ENCODE assay signal across 18 mouse cellular contexts in genomic region chr5:32397719-32398118, GRCm38 (mm10).
DNase-seq lines count a peak whose midpoint lies in the region; ATAC-seq and TF ChIP-seq lines count a peak whose summit lies in the region.
"Had no signal": no experiment of that assay in that cellular context is flagged by ENCODE, and none has a peak within 500 bp of the region (broad histone marks: within the 10 kb centered on the region; RNA-seq: fewer than 3 reads in every experiment).

No protein-coding gene starts in this region.

- no peak for TF ChIP-seq EP300 in heart, postnatal 0 days (IDR thresholded peaks at IDR 0.05; ENCODE audit: low read depth)

- peak; percentile 18 for DNase-seq in heart, postnatal 0 days (ENCODE audit: low spot score)
- no peak for DNase-seq in heart, embryonic 10.5 days (ENCODE audit: low spot score)
- peak; percentile 32 for DNase-seq in R1 (ENCODE audit: low read depth, low spot score)
- peak; percentile 39 to 49 for DNase-seq in lung, postnatal 4 days
- no peak for DNase-seq in layer of hippocampus, adult 11-12 months (ENCODE audit: low spot score)
- DNase-seq in frontal cortex, postnatal 10 days (ENCODE audit: low spot score in 2 of 2): no peak
- DNase-seq: cerebellum, postnatal 10 days; left cerebral cortex, postnatal 4 days; thymus, adult 18-20 months had no signal

- no peak for TF ChIP-seq CTCF in heart, postnatal 0 days (IDR thresholded peaks at IDR 0.05; ENCODE audit: low read depth)

- 0 out of 2 replicates have a peak overlapping the region, but pooled peaks have one; percentile 2 for H3K27ac ChIP-seq in heart, postnatal 0 days (ENCODE audit: low read depth)
- H3K27ac ChIP-seq in heart, embryonic 10.5 days: no peak overlapping the region
- peak overlapping the region; percentile 59; the same call in 1 of the 2 replicates for H3K27ac ChIP-seq in intestine, embryonic 16.5 days (ENCODE audit: low read length)
- H3K27ac ChIP-seq: embryonic facial prominence, embryonic 15.5 days; forebrain, embryonic 15.5 days; hindbrain, embryonic 13.5 days; kidney, postnatal 0 days; liver, embryonic 15.5 days; midbrain, embryonic 12.5 days had no signal

- no peak overlapping the region for H3K9ac ChIP-seq in heart, postnatal 0 days (replicated peaks; ENCODE audit: low read depth, low read length)
- no peak overlapping the region for H3K9ac ChIP-seq in intestine, embryonic 16.5 days (ENCODE audit: low read depth, low read length)
- H3K9ac ChIP-seq: embryonic facial prominence, embryonic 15.5 days; forebrain, embryonic 15.5 days; hindbrain, embryonic 13.5 days; liver, embryonic 15.5 days; midbrain, embryonic 12.5 days had no signal

- H3K4me1 ChIP-seq in heart, postnatal 0 days (ENCODE audit: control insufficient read depth, insufficient read depth): peaks cover 24% of the 10 kb centered on the region
- peaks cover 42% of the 10 kb centered on the region for H3K4me1 ChIP-seq in heart, embryonic 10.5 days
- peaks cover 10% of the 10 kb centered on the region for H3K4me1 ChIP-seq in intestine, embryonic 16.5 days (ENCODE audit: control insufficient read depth, insufficient read depth, low read length)
- H3K4me1 ChIP-seq: embryonic facial prominence, embryonic 15.5 days; forebrain, embryonic 15.5 days; hindbrain, embryonic 13.5 days; midbrain, embryonic 12.5 days had no signal

- no peaks in the 10 kb centered on the region for H3K36me3 ChIP-seq in heart, postnatal 0 days (replicated peaks; ENCODE audit: control insufficient read depth, insufficient read depth, low read length)
- no peaks in the 10 kb centered on the region for H3K36me3 ChIP-seq in heart, embryonic 10.5 days
- no peaks in the 10 kb centered on the region for H3K36me3 ChIP-seq in intestine, embryonic 16.5 days (ENCODE audit: control insufficient read depth, insufficient read depth, low read length)
- H3K36me3 ChIP-seq: embryonic facial prominence, embryonic 15.5 days; forebrain, embryonic 15.5 days; hindbrain, embryonic 13.5 days; liver, embryonic 15.5 days; midbrain, embryonic 12.5 days had no signal

- H3K27me3 ChIP-seq in heart, postnatal 0 days (ENCODE audit: control insufficient read depth, insufficient read depth, low read length): no peaks in the 10 kb centered on the region
- no peaks in the 10 kb centered on the region for H3K27me3 ChIP-seq in heart, embryonic 10.5 days (ENCODE audit: insufficient read depth, poor library complexity, severe bottlenecking)
- H3K27me3 ChIP-seq in intestine, embryonic 16.5 days (replicated peaks; ENCODE audit: control insufficient read depth, insufficient read depth, low read length): no peaks in the 10 kb centered on the region
- H3K27me3 ChIP-seq: embryonic facial prominence, embryonic 15.5 days; forebrain, embryonic 15.5 days; hindbrain, embryonic 13.5 days; liver, embryonic 15.5 days; midbrain, embryonic 12.5 days had no signal

- WGBS in heart, postnatal 0 days: 56% methylated on average over 3 of the region's 3 CpGs
- 57% methylated on average over 3 of the region's 3 CpGs for WGBS in heart, embryonic 10.5 days
- WGBS in intestine, embryonic 16.5 days: 67% methylated on average over 3 of the region's 3 CpGs

- ATAC-seq in heart, postnatal 0 days (ENCODE audit: insufficient read depth, low read depth): peak; percentile 21
- ATAC-seq in intestine, embryonic 16.5 days: peak; percentile 51
- ATAC-seq in monocyte, adult 5-6 weeks (replicated peaks; ENCODE audit: insufficient number of reproducible peaks, low FRiP score, low TSS enrichment, poor library complexity, severe bottlenecking): no peak
- ATAC-seq: forebrain, embryonic 15.5 days had no signal

- H3K4me2 ChIP-seq in heart, postnatal 0 days (ENCODE audit: low read depth, low read length): no peak overlapping the region
- H3K4me2 ChIP-seq in intestine, embryonic 16.5 days (ENCODE audit: low read depth, low read length): no peak overlapping the region
- H3K4me2 ChIP-seq: embryonic facial prominence, embryonic 15.5 days; forebrain, embryonic 15.5 days; heart, embryonic 11.5 days; hindbrain, embryonic 13.5 days; liver, embryonic 15.5 days; midbrain, embryonic 12.5 days had no signal

- H3K9me3 ChIP-seq in heart, postnatal 0 days (replicated peaks; ENCODE audit: control insufficient read depth, low read length): no peaks in the 10 kb centered on the region
- H3K9me3 ChIP-seq in heart, embryonic 10.5 days: no peaks in the 10 kb centered on the region
- H3K9me3 ChIP-seq in intestine, embryonic 16.5 days (ENCODE audit: control insufficient read depth, low read length): no peaks in the 10 kb centered on the region
- H3K9me3 ChIP-seq: embryonic facial prominence, embryonic 15.5 days; forebrain, embryonic 15.5 days; hindbrain, embryonic 13.5 days; liver, embryonic 15.5 days; midbrain, embryonic 12.5 days had no signal

- H3K4me3 ChIP-seq in heart, postnatal 0 days (ENCODE audit: low read depth, low read length): no peak overlapping the region
- no peak overlapping the region for H3K4me3 ChIP-seq in heart, embryonic 10.5 days
- no peak overlapping the region for H3K4me3 ChIP-seq in intestine, embryonic 16.5 days (ENCODE audit: low read length)
- H3K4me3 ChIP-seq: embryonic facial prominence, embryonic 15.5 days; forebrain, embryonic 15.5 days; hindbrain, embryonic 13.5 days; liver, embryonic 15.5 days; midbrain, embryonic 12.5 days had no signal

Comparison
In these comparisons a context has a peak if more than half of its experiments do, and no peak if none do; other contexts are left out.
1. DNase-seq: peak in heart, postnatal 0 days (single experiment), R1 (single experiment) and lung, postnatal 4 days (2 of 2); none in heart, embryonic 10.5 days (single experiment), layer of hippocampus, adult 11-12 months (single experiment) and frontal cortex, postnatal 10 days (0 of 2).